Mouse (Mus musculus): Measurements from ENCODE around the gene Gm4871.
"Not testable (repeated sequence)": the region's sequence is repeated elsewhere in the genome, so short reads cannot be mapped to it uniquely, and the experiment has no call there.

Gene Gm4871

GRCm38 (mm10) chr5:145032391-145032790 lies at the start of gene Gm4871:
Gene Gm4871, minus strand, starts transcription at chr5:145032754.
- DNase-seq (ENCODE audit: low spot score in 2 of 2) = peak; percentile 5 to 12

- no peak for DNase-seq (ENCODE audit: low spot score in 2 of 2)
Observed at GRCm38 (mm10) chr5:145081866-145082613, 49.5 kb upstream of the Gm4871 start.

GRCm38 (mm10) chr5:145075081-145075480 lies 42.5 kb upstream of the Gm4871 start:
- no peak for DNase-seq (ENCODE audit: low spot score in 2 of 2)

- DNase-seq (ENCODE audit: low spot score in 2 of 2) = no peak
Observed at GRCm38 (mm10) chr5:145071342-145071741, 38.8 kb upstream of the Gm4871 start.

- DNase-seq (ENCODE audit: low spot score in 2 of 2) = peak; percentile 13 to 33
Observed at GRCm38 (mm10) chr5:145069707-145070106, 37.2 kb upstream of the Gm4871 start.

- DNase-seq (ENCODE audit: low spot score in 2 of 2) = no peak
Observed at GRCm38 (mm10) chr5:145068863-145069262, 36.3 kb upstream of the Gm4871 start.

GRCm38 (mm10) chr5:145064765-145065340 lies 32.3 kb upstream of the Gm4871 start:
- no peak for DNase-seq (ENCODE audit: low spot score in 2 of 2)

- DNase-seq (ENCODE audit: low spot score in 2 of 2) = no peak
Observed at GRCm38 (mm10) chr5:145059524-145059923, 27.0 kb upstream of the Gm4871 start.

- DNase-seq (ENCODE audit: low spot score in 2 of 2) = no peak
Observed at GRCm38 (mm10) chr5:145058722-145059121, 26.2 kb upstream of the Gm4871 start.

- DNase-seq (ENCODE audit: low spot score in 2 of 2) = no peak
Observed at GRCm38 (mm10) chr5:145057907-145058306, 25.4 kb upstream of the Gm4871 start.

GRCm38 (mm10) chr5:145054187-145054586 lies 21.6 kb upstream of the Gm4871 start:
- DNase-seq (ENCODE audit: low spot score in 2 of 2) = not testable (repeated sequence)

- peak in 1 of 2 experiments; percentile 1 for DNase-seq (ENCODE audit: low spot score in 2 of 2)
Observed at GRCm38 (mm10) chr5:145042690-145043089, 10.1 kb upstream of the Gm4871 start, which contains the start of gene 1700018F24Rik. Gene 1700018F24Rik, plus strand, starts transcription at chr5:145042990.

- no peak for DNase-seq (ENCODE audit: low spot score in 2 of 2)
Observed at GRCm38 (mm10) chr5:145041628-145042027, 9.1 kb upstream of the Gm4871 start.

GRCm38 (mm10) chr5:145030476-145030875 lies 2.1 kb downstream of the Gm4871 start:
- DNase-seq (ENCODE audit: low spot score in 2 of 2) = not testable (repeated sequence)

- DNase-seq (ENCODE audit: low spot score in 2 of 2) = not testable (repeated sequence)
Observed at GRCm38 (mm10) chr5:145020712-145021111, 11.8 kb downstream of the Gm4871 start.

GRCm38 (mm10) chr5:145020254-145020653 lies 12.3 kb downstream of the Gm4871 start:
- not testable (repeated sequence) for DNase-seq (ENCODE audit: low spot score in 2 of 2)

GRCm38 (mm10) chr5:145016761-145017160 lies 15.8 kb downstream of the Gm4871 start:
- not testable (repeated sequence) for DNase-seq (ENCODE audit: low spot score in 2 of 2)

GRCm38 (mm10) chr5:145014278-145014677 lies 18.3 kb downstream of the Gm4871 start:
- no peak for DNase-seq (ENCODE audit: low spot score in 2 of 2)

GRCm38 (mm10) chr5:145008878-145009659 lies 23.5 kb downstream of the Gm4871 start:
- no peak for DNase-seq (ENCODE audit: low spot score in 2 of 2)

- DNase-seq (ENCODE audit: low spot score in 2 of 2) = no peak
Observed at GRCm38 (mm10) chr5:145005596-145005995, 27.0 kb downstream of the Gm4871 start.

- no peak for DNase-seq (ENCODE audit: low spot score in 2 of 2)
Observed at GRCm38 (mm10) chr5:145004495-145004894, 28.1 kb downstream of the Gm4871 start.

- no peak for DNase-seq (ENCODE audit: low spot score in 2 of 2)
Observed at GRCm38 (mm10) chr5:145003362-145003761, 29.2 kb downstream of the Gm4871 start.
